Mouse (Mus musculus): ENCODE data around the gene Acyp2.
"Not testable (repeated sequence)": the region's sequence is repeated elsewhere in the genome, so short reads cannot be mapped to it uniquely, and the experiment has no call there.

The Acyp2 gene

DNA sequence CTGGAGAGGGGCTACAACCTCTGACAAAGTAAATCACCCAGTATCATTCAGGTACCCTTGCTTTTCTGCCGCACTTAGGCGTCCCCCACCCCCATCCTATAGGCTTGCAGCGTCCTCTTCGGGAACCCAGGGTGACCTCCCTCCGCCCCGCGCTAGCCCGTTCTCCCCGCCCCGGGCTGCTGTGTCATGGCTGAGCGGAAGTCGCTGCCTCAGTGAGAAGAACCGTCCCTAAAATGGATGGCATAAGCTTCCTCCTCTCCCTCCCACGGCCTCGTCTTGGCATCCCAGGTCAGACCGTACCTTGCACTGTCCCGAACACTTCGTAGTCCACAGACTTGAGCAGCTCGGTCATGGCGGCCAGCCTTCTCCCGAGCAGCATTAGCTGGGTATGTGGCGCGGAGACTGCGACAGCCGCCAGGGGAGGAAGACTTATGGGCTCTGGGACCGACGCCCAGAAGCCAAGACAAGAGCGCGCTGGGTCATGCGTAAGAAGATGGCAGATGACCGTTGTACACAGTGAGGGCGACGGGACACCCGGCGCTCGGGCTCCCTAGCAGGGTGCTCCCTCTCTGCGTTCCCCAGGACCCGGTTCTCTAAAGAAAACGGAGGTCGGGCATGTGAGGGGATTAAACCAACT is at the start of gene Acyp2:
TSS of gene Acyp2 (minus strand) at position 587 of the 637 bp plus-strand sequence.
- DNase-seq = peak; percentile 86

DNA sequence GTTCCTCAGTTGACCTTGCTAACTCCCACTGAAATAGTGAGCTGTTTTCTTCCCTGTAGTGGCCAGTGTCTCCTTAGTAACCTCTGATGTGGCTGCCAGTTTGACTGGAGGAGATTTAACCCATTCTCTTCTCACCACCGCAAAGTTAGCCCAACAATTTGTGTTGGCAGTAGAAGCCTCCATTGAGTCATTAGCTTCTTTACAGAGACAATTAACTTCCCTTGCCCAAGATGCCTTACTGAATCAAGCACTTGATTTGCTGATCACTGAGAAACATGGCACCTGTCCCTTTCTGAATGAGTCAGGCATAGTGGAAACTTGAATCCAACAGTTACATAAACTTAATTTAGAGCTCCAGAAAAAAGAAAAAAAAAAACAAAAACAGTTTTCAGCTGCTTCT is 40.0 kb upstream of the Acyp2 start:
- no peak for DNase-seq

GRCm38 (mm10) chr11:30676086-30676485 is 26.7 kb upstream of the Acyp2 start:
- DNase-seq = peak; percentile 10

- no peak for DNase-seq
Observed at GRCm38 (mm10) chr11:30672719-30673118, 23.3 kb upstream of the Acyp2 start.

DNA sequence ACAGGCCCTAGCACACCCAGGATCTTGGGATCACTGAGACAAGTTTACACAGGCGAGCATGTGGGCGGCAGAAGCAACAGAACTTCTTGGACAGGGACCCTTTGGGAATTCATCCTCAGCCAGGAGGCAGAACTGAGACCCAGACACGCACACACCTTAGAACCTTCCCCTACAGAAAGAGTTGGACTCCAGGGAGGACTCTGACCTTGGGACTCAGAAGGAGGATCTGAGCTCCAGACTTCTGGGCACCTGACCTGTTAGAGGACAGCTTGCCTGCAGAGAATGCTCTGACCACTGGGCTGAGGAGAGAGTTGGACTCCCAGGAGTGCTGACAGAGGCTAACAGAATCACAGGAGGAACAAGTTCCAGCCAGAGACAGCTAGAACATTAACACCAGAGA is 13.6 kb upstream of the Acyp2 start:
- no peak for DNase-seq

- DNase-seq = no peak
Observed at GRCm38 (mm10) chr11:30662591-30662990, 13.2 kb upstream of the Acyp2 start.

- peak; percentile 36 for DNase-seq
Observed at GRCm38 (mm10) chr11:30657069-30657468, 7.7 kb upstream of the Acyp2 start.

DNA sequence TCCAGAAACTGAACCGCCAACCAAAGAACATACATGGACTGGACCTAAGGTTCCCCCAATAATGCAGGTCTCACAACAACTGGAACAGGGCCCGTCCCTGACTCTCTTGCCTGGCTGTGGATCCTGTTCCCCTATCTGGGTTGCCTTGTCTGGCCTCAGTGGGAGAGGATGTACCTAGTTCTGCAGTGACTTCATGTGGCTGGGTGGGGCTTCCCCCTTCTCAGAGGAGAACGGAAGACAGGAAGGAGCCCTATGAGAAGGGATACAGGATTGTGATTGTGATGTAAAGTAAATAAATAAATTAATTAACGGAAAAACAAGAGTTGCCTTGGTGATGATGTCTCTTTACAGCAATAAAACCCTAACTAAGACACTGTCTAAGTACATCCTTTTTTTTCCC is 6.7 kb upstream of the Acyp2 start:
- DNase-seq = no peak

DNA sequence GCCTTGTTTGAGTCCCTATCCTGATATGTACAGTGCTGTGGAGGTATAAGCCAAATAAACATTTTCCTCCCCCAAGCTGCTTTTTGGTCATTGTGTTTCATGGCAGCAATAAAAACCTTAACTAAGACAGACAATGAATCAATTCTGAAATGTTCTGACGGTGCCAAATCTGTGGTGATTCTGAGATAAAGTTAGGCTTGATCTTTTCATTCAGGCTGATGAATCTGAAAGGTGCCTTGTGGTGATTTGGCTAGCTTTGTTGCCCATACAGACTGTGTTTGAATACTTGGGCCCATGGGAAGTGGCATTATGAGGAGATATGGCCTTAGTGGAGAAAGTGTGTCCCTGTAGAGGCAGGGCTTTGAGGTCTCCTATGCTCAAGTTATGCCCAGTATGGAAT is 1.0 kb upstream of the Acyp2 start:
- no peak for DNase-seq

DNA sequence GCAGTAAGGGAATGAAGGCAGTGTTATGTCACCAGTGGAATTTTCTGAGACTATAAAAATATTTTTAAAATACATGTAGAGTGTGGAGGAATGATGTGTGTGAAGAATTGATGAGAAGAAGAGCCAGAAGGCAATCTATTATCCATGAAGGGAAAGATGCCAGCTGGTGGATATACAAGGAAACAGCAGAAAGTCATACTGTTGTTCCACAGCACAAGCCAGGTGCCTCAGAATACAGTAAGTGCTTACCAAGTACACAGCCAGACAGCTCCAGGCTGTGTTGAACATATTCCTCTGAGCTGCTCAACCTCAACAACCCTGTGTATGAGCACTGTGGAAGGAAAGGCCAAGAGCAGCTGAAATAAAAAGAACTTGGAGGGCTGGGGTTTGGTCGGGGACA is 13.7 kb downstream of the Acyp2 start:
- no peak for DNase-seq

DNA sequence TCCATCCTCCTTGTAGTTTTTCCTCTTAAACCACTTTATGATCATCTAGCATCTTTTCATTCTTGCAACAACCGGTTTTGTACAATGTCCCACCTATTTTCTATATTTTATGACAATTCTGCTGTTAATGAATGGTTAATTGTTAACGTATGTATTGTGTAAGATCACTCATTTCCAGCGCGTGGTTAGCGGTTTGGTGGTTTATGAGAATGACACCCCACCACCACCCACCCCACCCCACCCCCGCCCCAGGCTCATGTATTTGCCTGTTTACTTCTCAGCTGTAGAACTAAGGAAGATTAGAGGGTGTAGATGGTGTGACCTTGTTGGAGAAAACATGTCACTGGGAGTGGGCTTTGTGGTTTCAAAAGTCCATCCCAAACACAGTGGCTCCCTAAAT is 18.9 kb downstream of the Acyp2 start:
- DNase-seq = no peak

GRCm38 (mm10) chr11:30623218-30623617 is 26.2 kb downstream of the Acyp2 start:
- no peak for DNase-seq

- DNase-seq = not testable (repeated sequence)
Observed at GRCm38 (mm10) chr11:30621386-30622363, 27.7 kb downstream of the Acyp2 start.

- DNase-seq = no peak
Observed at GRCm38 (mm10) chr11:30618235-30618634, 31.2 kb downstream of the Acyp2 start.

DNA sequence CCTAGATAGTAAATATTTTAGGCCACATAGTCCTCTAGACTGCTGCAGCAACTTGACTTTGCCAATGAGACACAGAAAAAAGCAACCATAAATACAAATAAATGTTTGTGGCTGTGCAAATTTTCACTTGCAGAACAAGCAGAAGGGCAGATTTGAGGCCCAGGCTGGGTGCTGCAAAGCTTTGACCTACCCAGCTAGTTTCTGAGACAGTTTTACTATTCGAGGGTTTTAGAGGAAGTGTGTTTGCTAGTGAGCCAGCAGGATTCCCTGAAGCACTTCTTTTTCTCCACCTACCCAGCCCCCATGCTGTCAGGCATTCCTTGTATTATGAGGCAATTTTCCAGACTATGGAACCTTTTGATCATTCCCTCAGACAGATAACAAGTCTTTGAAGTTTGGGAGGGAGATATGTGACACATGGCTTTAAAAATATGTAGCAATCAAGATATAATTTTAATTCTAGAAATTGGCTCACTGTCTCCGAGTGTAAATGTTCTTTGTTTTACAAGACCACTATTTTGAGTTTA is 31.8 kb downstream of the Acyp2 start:
- DNase-seq = no peak

DNA sequence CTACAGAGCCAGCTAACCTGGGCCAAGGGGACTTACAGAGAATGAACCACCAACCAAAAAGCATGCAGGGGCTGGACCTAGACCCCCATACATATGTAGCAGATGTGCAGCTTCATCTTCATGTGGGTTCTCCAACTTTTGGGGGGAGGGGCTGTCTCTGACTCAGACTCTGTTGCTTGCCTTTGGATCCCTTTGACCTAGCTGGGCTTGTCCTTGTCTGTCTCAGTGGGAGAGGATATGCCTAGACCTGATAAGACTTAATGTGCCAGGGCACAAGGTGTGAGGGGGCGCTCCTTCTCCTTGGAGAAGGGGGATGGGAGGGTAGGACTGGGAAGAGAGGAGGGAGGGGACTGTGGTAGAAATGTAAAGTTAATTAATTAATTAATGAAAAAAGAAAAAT is 33.4 kb downstream of the Acyp2 start:
- no peak for DNase-seq

- no peak for DNase-seq
Observed at GRCm38 (mm10) chr11:30613916-30614546, 35.4 kb downstream of the Acyp2 start.

- DNase-seq = no peak
Observed at GRCm38 (mm10) chr11:30612699-30613098, 36.7 kb downstream of the Acyp2 start.

GRCm38 (mm10) chr11:30609247-30609646 is 40.1 kb downstream of the Acyp2 start:
- DNase-seq = no peak

GRCm38 (mm10) chr11:30607587-30608518 is 41.5 kb downstream of the Acyp2 start:
- DNase-seq = no peak

- no peak for DNase-seq
Observed at GRCm38 (mm10) chr11:30597259-30597658, 52.1 kb downstream of the Acyp2 start.

GRCm38 (mm10) chr11:30580008-30580407 is 69.4 kb downstream of the Acyp2 start:
- no peak for DNase-seq
